Mouse (Mus musculus) E14TG2a.4 (cell line): ENCODE results near the gene Trim40.

Experiments used
- H3K27me3 ChIP-seq: 2 replicates; pipeline ENCODE4 v1.6.1; 2014; ENCODE audit warnings: low read length, control low read depth; ENCODE audit not compliant: insufficient read depth
- H3K36me3 ChIP-seq: 2 replicates; pipeline ENCODE4 v1.6.1; 2014; ENCODE audit warnings: low read length, control low read depth; ENCODE audit not compliant: insufficient read depth
- H3K4me1 ChIP-seq: replicated peaks from 2 replicates; pipeline ENCODE4 v1.6.1; 2014; ENCODE audit warnings: low read depth, low read length, control low read depth
- H3K4me3 ChIP-seq: replicated peaks from 2 replicates; pipeline ENCODE4 v1.5.1; 2014; ENCODE audit warnings: mild to moderate bottlenecking, low read length
- H3K9me3 ChIP-seq: 2 replicates; pipeline ENCODE4 v1.6.1; 2014; ENCODE audit warnings: low read length, control low read depth
- CTCF ChIP-seq: conservative IDR thresholded peaks from 2 replicates; pipeline ENCODE4 v1.5.1; 2014; ENCODE audit warnings: low read length
- NANOG ChIP-seq: IDR thresholded peaks from 2 replicates; pipeline ENCODE4 v1.6.1; 2014; ENCODE audit warnings: borderline replicate concordance, low read length, mixed read lengths
- POU5F1 ChIP-seq: IDR thresholded peaks from 2 replicates; pipeline ENCODE4 v1.6.1; 2014; ENCODE audit warnings: low read length, borderline replicate concordance

Trim40 gene

GRCm38 (mm10) chr17:36856236-36856635, 33.7 kb downstream of the Trim40 start:
- Histone ChIP-seq H3K36me3 (peaks cover 89% of the 10 kb centered on the region), H3K9me3 (no peaks in the 10 kb centered on the region), H3K4me3 (no peak overlapping the region), H3K27me3 (no peaks in the 10 kb centered on the region), H3K4me1 (peaks cover 21% of the 10 kb centered on the region)
- TF ChIP-seq NANOG (no peak), CTCF (no peak), POU5F1 (no peak)

GRCm38 (mm10) chr17:36855484-36855883, 34.4 kb downstream of the Trim40 start:
- Histone ChIP-seq H3K4me1 (peaks cover 23% of the 10 kb centered on the region), H3K9me3 (no peaks in the 10 kb centered on the region), H3K36me3 (peaks cover 96% of the 10 kb centered on the region), H3K27me3 (no peaks in the 10 kb centered on the region), H3K4me3 (no peak overlapping the region)
- TF ChIP-seq POU5F1 (no peak), CTCF (no peak), NANOG (no peak)

- H3K4me3 ChIP-seq = no peak overlapping the region
- no peaks in the 10 kb centered on the region for H3K27me3 ChIP-seq
- H3K36me3 ChIP-seq = peaks cover 89% of the 10 kb centered on the region
- TF ChIP-seq POU5F1 (no peak), NANOG (no peak), CTCF (no peak)
- H3K9me3 ChIP-seq = no peaks in the 10 kb centered on the region
- peaks cover 43% of the 10 kb centered on the region for H3K4me1 ChIP-seq
These were observed 38.3 kb downstream of the Trim40 start for GRCm38 (mm10) chr17:36851627-36852026.

GRCm38 (mm10) chr17:36851200-36851599, 38.7 kb downstream of the Trim40 start:
- no peaks in the 10 kb centered on the region for H3K9me3 ChIP-seq
- peaks cover 89% of the 10 kb centered on the region for H3K36me3 ChIP-seq
- TF ChIP-seq NANOG = no peak
- no peak for TF ChIP-seq CTCF
- TF ChIP-seq POU5F1 = no peak
- H3K27me3 ChIP-seq = no peaks in the 10 kb centered on the region
- H3K4me3 ChIP-seq = no peak overlapping the region
- peaks cover 47% of the 10 kb centered on the region for H3K4me1 ChIP-seq

- peaks cover 59% of the 10 kb centered on the region for H3K4me1 ChIP-seq
- peaks cover 81% of the 10 kb centered on the region for H3K36me3 ChIP-seq
- no peak overlapping the region for H3K4me3 ChIP-seq
- H3K9me3 ChIP-seq = no peaks in the 10 kb centered on the region
- H3K27me3 ChIP-seq = no peaks in the 10 kb centered on the region
- TF ChIP-seq NANOG (no peak), CTCF (no peak), POU5F1 (no peak)
These were observed 39.9 kb downstream of the Trim40 start for GRCm38 (mm10) chr17:36849992-36850391.

- H3K4me3 ChIP-seq = no peak overlapping the region
- TF ChIP-seq NANOG = no peak
- no peak for TF ChIP-seq CTCF
- TF ChIP-seq POU5F1 = no peak
- no peaks in the 10 kb centered on the region for H3K27me3 ChIP-seq
- H3K4me1 ChIP-seq = peaks cover 61% of the 10 kb centered on the region
- H3K36me3 ChIP-seq = peaks cover 70% of the 10 kb centered on the region
- H3K9me3 ChIP-seq = no peaks in the 10 kb centered on the region
These were observed 41.0 kb downstream of the Trim40 start for GRCm38 (mm10) chr17:36848911-36849310.

- no peak for TF ChIP-seq CTCF
- TF ChIP-seq POU5F1 = no peak
- TF ChIP-seq NANOG = no peak
- H3K4me1 ChIP-seq = peaks cover 82% of the 10 kb centered on the region
- no peaks in the 10 kb centered on the region for H3K9me3 ChIP-seq
- peaks cover 39% of the 10 kb centered on the region for H3K36me3 ChIP-seq
- H3K27me3 ChIP-seq = no peaks in the 10 kb centered on the region
- H3K4me3 ChIP-seq = no peak overlapping the region
These were observed 45.2 kb downstream of the Trim40 start for GRCm38 (mm10) chr17:36844725-36845124.

- Histone ChIP-seq H3K4me1 (peaks cover 83% of the 10 kb centered on the region), H3K36me3 (peaks cover 40% of the 10 kb centered on the region), H3K27me3 (no peaks in the 10 kb centered on the region), H3K4me3 (peak overlapping the region; percentile 35), H3K9me3 (no peaks in the 10 kb centered on the region)
- TF ChIP-seq NANOG (peak; percentile 97), POU5F1 (no peak)
These were observed 45.6 kb downstream of the Trim40 start for GRCm38 (mm10) chr17:36844286-36844719.

GRCm38 (mm10) chr17:36843696-36844095, 46.2 kb downstream of the Trim40 start:
- no peaks in the 10 kb centered on the region for H3K9me3 ChIP-seq
- H3K36me3 ChIP-seq = peaks cover 39% of the 10 kb centered on the region
- H3K27me3 ChIP-seq = no peaks in the 10 kb centered on the region
- peaks cover 83% of the 10 kb centered on the region for H3K4me1 ChIP-seq
- TF ChIP-seq POU5F1 (no peak), CTCF (no peak), NANOG (no peak)
- peak overlapping the region; percentile 35 for H3K4me3 ChIP-seq
